Mouse (Mus musculus) kidney, adult 18-20 months (tissue): ENCODE measurements around the gene Kcnj13.

Source experiments
- DNase-seq: peaks from one replicate; pipeline ENCODE4 v3.0.0; 2021

Gene Kcnj13

GRCm38 (mm10) chr1:87394594-87394993 lies at the start of gene Kcnj13:
Gene Kcnj13 (minus strand): TSS chr1:87394729.
- DNase-seq: peak; percentile 9

GRCm38 (mm10) chr1:87436583-87436982 lies 42.1 kb upstream of the Kcnj13 start:
- no peak for DNase-seq

- no peak for DNase-seq
Observed at GRCm38 (mm10) chr1:87435125-87435524, 40.6 kb upstream of the Kcnj13 start.

DNA sequence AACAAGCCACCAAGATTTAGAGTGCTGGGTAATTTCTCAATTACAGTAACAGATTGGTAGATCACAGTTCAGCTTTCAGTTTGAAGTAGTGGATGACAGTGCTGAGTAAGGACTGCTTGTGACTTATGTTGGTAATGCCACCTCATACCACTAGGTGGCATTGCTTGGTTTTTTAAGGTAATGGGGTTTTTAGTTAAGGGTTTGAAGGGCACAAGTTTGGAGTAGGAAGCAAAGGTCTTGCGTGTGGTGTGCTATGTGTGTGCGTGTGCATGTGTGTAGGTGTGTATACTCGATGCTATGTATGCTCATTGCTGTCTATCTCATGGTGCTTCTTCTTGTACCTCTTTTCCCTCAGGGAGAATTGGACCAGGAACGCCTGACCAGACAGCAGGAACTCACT lies 24.2 kb upstream of the Kcnj13 start:
- DNase-seq: peak; percentile 7

DNA sequence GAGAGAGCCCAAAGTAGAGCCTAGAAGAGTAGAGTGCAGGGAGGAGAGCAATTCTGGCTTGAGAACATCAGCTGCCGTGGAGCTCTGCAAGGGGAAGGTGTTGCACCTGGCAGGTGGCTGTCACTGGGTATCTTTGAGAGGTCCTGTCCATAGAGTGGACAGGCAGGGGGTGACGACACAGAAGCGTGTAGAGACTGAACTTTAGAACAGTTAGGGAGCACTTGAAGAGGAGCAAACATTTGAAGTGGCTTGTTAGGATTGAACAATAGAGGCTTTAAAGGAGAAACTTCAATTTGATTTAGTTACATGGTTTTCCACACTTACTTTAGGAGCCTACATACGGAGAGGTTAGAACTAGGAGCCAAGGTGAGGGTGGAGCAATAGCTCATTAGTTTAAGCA lies 14.9 kb upstream of the Kcnj13 start:
- no peak for DNase-seq

- no peak for DNase-seq
Observed at GRCm38 (mm10) chr1:87406012-87406411, 11.5 kb upstream of the Kcnj13 start.

DNA sequence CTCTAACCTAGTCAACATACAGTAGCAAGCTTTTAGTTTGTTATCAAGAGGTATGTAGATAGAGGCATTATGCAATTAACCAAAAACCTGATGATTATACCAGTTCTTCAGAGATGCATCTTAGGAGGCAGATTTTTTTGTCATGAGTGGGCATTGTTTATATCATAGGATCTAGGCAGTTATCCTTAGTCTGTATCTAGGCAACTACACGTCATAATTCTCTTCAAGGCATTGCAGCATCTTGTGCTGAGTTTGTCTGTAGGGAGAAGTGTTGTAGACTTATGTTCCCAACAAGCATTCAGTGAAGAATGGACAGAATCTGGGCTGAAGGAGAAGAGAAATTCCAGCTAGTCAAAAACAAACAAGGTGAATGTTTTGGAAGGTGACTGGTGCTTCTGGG lies 10.2 kb upstream of the Kcnj13 start:
- DNase-seq: no peak

DNA sequence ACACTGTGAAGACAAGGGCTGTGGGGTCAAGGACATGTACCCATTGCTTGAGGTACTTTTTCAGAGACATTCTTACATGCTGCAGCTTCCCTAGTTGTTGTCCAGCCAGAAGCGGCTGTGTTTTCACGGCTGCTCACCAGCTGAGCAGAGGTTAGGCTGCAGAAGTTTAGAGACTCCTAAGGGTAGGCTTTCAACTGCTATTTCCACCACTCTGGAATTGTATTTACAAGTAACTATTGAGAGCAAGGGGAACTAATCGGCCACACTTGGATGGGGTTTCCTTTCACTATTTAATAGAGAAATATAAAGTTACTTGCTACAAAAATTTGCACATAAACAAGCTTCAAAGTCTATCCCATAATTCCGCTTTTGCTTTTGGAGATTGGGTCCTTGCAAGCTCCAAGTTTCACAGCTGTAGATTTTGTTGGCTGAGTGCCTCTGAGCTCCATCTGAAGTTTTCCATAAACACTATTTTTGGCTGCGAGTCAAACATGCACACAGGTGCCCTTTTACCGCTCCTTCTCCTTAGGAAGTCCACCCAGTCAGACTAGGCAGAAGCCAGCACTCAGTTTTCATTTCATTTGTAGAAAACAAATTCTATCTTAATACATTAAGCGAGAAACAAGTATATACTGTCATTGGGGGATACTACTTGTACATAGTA lies 2.5 kb upstream of the Kcnj13 start:
- DNase-seq: peak; percentile 43

- no peak for DNase-seq
Observed at GRCm38 (mm10) chr1:87393444-87394195, 909 bp downstream of the Kcnj13 start.

GRCm38 (mm10) chr1:87386436-87387092 lies 8.0 kb downstream of the Kcnj13 start:
- DNase-seq: no peak

DNA sequence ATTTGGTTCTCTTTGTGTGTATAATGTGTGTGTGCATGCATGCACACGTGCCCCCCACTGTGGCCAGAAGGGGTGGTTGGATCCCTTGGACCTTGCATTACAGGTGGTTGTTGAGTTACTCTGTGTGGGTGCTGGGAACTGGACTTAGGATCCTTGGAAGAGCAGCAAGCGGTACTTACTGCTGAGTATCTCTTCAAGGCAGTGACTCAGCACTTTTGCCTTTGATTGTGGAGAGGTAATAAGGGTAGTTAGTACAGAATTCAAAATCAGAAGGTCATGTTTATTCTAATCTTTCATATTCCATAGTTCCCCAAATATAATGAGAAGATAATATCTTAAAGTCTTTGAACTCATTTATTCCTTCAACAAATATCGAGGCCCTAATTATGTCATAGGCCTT lies 13.4 kb downstream of the Kcnj13 start:
- DNase-seq: no peak

DNA sequence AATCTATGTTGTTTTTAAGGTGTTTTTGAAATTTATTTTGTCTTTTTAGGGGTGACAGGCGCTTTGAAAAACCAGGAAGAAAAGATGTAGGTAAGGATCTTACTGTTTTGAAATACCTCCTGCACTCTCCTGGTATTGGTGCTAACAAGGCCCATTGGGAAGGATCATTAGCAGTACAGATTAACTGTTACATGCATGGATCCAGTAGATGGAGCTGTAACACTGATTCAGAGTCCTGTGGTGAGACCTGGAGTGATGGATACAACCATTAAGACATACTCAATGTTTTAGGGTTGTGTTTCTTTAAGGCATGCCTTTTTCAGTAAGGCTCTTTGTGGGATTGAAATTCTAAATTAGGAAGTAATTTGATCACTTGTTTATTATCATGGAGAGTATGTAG lies 14.6 kb downstream of the Kcnj13 start:
- DNase-seq: no peak

DNA sequence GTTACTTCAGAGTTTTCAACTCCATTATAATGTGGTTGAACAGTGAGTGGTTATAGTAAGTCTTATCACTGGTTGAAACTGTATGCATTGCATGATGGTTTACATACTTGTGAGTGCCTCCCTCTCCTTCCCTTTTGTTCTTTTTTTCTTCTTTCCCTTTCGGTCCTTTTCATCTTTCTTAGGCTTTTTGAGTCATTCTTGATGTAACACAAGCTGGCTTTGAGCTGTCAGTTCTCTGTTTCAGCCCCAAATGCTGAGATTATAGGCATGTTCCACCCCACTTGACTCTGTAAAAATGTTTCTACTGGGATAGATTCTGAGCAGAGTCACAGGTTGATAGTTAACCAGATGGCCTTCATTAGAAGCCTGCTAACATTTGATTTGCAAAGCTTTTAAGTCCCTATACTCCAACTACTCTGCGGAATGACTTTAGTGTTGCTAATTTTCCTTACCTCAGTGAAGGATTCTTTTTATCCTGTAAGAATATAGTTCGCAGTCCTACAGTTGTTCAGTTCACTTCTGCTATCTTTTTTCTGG lies 16.4 kb downstream of the Kcnj13 start:
- no peak for DNase-seq

GRCm38 (mm10) chr1:87360276-87360675 lies 34.3 kb downstream of the Kcnj13 start:
- DNase-seq: no peak

DNA sequence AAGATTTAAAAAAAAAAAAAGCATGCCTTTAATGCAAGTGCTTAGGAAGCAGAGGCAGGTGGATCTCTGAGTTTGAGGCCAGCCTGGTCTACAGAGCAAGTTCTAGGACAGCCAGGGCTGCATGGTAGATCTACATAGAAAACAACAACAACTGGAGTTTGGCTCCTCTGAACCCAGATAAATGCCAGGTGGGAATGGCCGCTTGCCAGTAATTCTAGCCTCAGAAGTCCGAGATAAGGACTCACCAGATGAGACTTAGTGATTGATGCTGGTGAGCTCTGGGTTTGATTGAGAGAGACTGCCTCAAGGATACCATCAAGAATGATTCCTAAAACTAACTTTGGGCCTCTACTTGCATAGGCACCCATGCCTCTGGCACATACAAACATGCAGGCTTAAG lies 44.0 kb downstream of the Kcnj13 start:
- no peak for DNase-seq
